Mouse (Mus musculus) kidney, embryonic 16.5 days (tissue): ENCODE data around the gene Lca5l. TPM values are rescaled to one million over a fixed set of nuclear protein-coding genes. Genes with fewer than 3 reads are reported as not detected.
A peak's percentile ranks its signal among the peaks of the same experiment; 100 is the strongest.

Experiments
- ATAC-seq: fragments of 200-750 bp; cut with Nextera tagmentation; 2 replicates; pipeline ENCODE4 v1.8.0; 2017; ENCODE audit warnings: moderate TSS enrichment; ENCODE audit not compliant: low FRiP score, low TSS enrichment
- H3K27ac ChIP-seq: fragments of 300-500 bp; sonication (generic); 2 replicates; pipeline ENCODE4 v1.5.1; 2014; ENCODE audit warnings: low read length
- H3K27me3 ChIP-seq: fragments of 300-500 bp; sonication (generic); 2 replicates; pipeline ENCODE4 v1.6.1; 2014; ENCODE audit warnings: low read length, control low read depth, mixed read lengths; ENCODE audit not compliant: insufficient read depth
- H3K36me3 ChIP-seq: fragments of 300-500 bp; sonication (generic); 2 replicates; pipeline ENCODE4 v1.6.1; 2014; ENCODE audit warnings: low read length, control low read depth, mixed read lengths; ENCODE audit not compliant: insufficient read depth
- H3K4me1 ChIP-seq: fragments of 300-500 bp; sonication (generic); 2 replicates; pipeline ENCODE4 v1.6.1; 2014; ENCODE audit warnings: low read length, control low read depth, mixed read lengths; ENCODE audit not compliant: insufficient read depth
- H3K4me2 ChIP-seq: fragments of 300-500 bp; sonication (generic); replicated peaks from 2 replicates; pipeline ENCODE4 v1.6.1; 2014; ENCODE audit warnings: low read depth, low read length
- H3K4me3 ChIP-seq: fragments of 300-500 bp; sonication (generic); 2 replicates; pipeline ENCODE4 v1.5.1; 2014; ENCODE audit warnings: mild to moderate bottlenecking, low read length
- H3K9ac ChIP-seq: fragments of 300-500 bp; sonication (generic); replicated peaks from 2 replicates; pipeline ENCODE4 v1.6.1; 2014; ENCODE audit warnings: low read length
- H3K9me3 ChIP-seq: fragments of 300-500 bp; sonication (generic); 2 replicates; pipeline ENCODE4 v1.6.1; 2016; ENCODE audit warnings: low read length, control low read depth
- WGBS: fragments of 180-500 bp; shearing (Covaris S2); extraction: QIAGEN DNeasy Blood & Tissue Kit; methylation state at CpG from one replicate; pipeline ENCODE4 v1.1.7; 2014; 5-methylcytosine and 5-hydroxymethylcytosine counted together
- polyA plus RNA-seq: library from polyadenylated mRNA; unstranded; fragments of >200 nt; fragmentation: Nextera tagmentation; extraction: Ambion mirVana; gene quantifications from 2 replicates; pipeline ENCODE4 v1.2.1, GENCODE M21; 2015

The Lca5l gene
- 0.94 and 1.0 TPM in 2 replicates for polyA plus RNA-seq

DNA sequence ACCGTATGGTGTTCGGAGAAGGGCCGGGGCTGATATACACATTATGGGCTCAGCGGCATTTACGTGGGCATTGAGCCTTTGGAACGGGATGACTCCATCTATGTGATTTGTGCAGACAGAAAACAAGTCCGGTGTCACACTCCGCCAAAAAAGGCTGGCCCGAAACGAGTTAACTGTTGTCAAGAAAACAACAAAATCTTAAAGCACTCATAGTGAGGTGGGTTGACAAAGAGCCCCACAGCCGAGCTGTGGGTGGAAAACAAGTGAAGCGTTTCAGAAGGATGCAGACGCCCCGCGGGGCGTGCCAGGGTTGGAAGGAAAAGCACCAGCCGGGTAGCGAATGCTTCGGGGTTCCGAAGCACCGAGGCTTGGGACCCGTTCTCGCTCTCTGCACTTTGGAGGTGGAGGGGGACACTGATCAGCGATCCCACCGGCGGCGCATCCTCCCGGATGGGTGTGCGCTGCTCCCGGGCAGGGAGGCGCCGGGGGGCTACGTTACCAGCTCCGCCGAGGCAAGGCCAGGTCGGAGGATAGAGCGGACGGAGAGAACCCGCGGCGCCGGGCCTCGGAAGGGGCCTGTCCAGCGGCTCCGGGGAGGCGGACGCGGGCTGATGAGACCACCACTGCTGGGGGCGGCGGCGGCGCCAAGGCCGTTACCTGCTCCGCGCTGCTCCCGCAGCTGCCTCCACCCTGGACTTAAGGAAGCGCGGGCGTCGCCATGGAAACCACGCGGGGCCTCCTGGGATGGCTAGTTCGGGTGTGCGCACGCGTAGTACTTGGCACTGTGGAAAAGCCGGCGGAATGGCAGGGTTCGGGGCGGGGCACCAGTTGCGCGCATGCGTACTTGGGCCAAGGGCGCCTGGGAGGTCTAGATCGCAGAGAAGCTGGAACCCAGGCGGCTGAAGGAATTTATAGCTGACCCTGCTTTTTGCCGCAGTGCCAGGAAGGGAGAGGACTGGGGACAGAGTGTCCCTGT lies at the start of gene Lca5l:
TSS of gene Lca5l (minus strand) at position 741 of the 976 bp plus-strand sequence.
- H3K36me3 ChIP-seq = no peaks in the 10 kb centered on the region
- H3K4me2 ChIP-seq = peak within 1 kb of the TSS; percentile 84
- H3K4me1 ChIP-seq = peaks cover 9% of the 10 kb centered on the region; the same call in 1 of the 2 replicates
- H3K9me3 ChIP-seq = no peaks in the 10 kb centered on the region; the same call in 1 of the 2 replicates
- no peaks in the 10 kb centered on the region for H3K27me3 ChIP-seq
- H3K9ac ChIP-seq = peak within 1 kb of the TSS; percentile 85
- ATAC-seq = peak; percentile 98
- under 1% methylated on average over 74 of the region's 77 CpGs for whole genome bisulfite sequencing
- peak within 1 kb of the TSS; percentile 85 for H3K4me3 ChIP-seq
- H3K27ac ChIP-seq = peak within 1 kb of the TSS; percentile 83

DNA sequence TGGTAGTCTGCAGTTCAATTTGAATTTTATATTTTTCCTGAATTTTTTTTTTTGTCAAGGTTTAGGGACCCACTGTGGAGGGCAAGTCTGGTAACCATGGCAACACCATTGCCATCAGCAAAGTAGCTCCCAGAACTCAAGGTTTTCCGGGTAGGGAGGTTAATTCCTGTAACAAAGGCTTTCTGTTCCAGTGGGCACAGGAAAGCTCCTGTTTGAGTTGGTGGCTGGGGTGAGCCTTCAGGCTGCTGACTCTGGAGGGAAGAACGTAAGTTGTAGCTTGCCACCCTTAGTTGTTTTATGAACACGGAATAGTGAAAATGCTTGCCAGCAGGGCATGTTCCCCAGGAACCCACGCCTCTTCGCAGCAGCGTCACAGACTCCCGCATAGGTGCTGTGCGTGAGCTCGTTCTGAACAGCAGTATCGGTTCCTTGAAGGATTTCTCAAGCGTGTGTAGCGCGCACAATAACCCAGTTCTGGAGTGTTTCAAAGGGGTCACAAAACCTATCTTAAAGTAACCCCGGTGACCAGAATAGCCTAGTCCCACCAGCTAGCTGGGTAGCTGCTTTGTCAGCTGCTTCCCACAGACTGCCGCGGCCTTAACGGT lies 43.4 kb upstream of the Lca5l start, which contains the start of gene B3galt5:
TSS of gene B3galt5 (plus strand) at position 436 of the 605 bp plus-strand sequence.
- no peaks in the 10 kb centered on the region for H3K27me3 ChIP-seq
- no peaks in the 10 kb centered on the region for H3K36me3 ChIP-seq
- H3K27ac ChIP-seq = peak within 1 kb of the TSS; percentile 14; the same call in 1 of the 2 replicates
- no peaks in the 10 kb centered on the region for H3K4me1 ChIP-seq
- no peak within 1 kb of the TSS for H3K4me3 ChIP-seq
- H3K9ac ChIP-seq = no peak within 1 kb of the TSS; the same call in 1 of the 2 replicates
- ATAC-seq = no peak
- H3K9me3 ChIP-seq = no peaks in the 10 kb centered on the region
- H3K4me2 ChIP-seq = no peak within 1 kb of the TSS
- 68% methylated on average over 17 of the region's 17 CpGs for WGBS

DNA sequence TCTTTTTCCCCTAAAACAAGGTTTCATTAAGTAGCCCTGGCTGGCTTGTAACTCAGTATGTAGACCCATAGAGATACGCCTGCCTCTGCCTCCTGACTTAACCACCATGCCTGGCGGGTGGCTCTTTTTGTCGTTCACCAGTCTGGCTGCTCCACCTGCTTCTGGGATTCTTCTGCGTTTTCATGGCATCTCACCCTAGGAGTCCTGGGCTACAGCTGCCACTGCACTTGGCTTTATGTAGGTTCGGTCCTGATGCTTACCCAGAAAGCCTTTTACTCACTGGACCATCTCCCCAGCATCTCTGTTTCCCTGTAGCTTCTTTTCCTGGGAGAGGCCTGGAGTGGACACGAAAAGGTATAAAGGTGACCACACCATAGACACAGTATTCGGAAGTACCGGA lies 41.9 kb upstream of the Lca5l start:
- 90% methylated on average over 8 of the region's 8 CpGs for WGBS
- H3K36me3 ChIP-seq = no peaks in the 10 kb centered on the region
- ATAC-seq = no peak
- no peak overlapping the region for H3K27ac ChIP-seq
- H3K4me3 ChIP-seq = no peak overlapping the region
- H3K27me3 ChIP-seq = no peaks in the 10 kb centered on the region
- H3K4me2 ChIP-seq = no peak overlapping the region
- no peaks in the 10 kb centered on the region for H3K9me3 ChIP-seq
- H3K9ac ChIP-seq = no peak overlapping the region
- no peaks in the 10 kb centered on the region for H3K4me1 ChIP-seq

DNA sequence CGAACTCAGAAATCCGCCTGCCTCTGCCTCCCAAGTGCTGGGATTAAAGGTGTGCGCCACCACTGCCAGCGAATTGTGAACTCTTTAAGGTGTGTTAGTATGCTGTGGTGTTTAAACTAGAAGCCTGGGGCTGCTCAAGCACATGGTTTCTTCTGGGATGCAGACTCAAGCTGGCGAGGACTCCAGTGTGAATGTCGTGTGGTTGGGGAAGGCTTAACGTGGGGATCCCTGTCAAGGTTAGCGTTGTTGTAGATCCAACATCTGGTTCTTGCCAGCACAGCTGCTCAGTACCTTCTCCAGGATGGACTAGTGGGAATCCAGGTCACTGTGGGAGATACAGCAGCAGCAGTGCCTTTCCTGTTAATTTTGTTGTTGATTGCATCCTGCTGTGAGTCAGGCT lies 39.9 kb upstream of the Lca5l start:
- H3K9me3 ChIP-seq = no peaks in the 10 kb centered on the region
- no peak for ATAC-seq
- no peak overlapping the region for H3K4me3 ChIP-seq
- no peaks in the 10 kb centered on the region for H3K4me1 ChIP-seq
- 83% methylated on average over 8 of the region's 8 CpGs for whole genome bisulfite sequencing
- no peak overlapping the region for H3K9ac ChIP-seq
- no peak overlapping the region for H3K4me2 ChIP-seq
- no peaks in the 10 kb centered on the region for H3K27me3 ChIP-seq
- no peak overlapping the region for H3K27ac ChIP-seq
- H3K36me3 ChIP-seq = no peaks in the 10 kb centered on the region

DNA sequence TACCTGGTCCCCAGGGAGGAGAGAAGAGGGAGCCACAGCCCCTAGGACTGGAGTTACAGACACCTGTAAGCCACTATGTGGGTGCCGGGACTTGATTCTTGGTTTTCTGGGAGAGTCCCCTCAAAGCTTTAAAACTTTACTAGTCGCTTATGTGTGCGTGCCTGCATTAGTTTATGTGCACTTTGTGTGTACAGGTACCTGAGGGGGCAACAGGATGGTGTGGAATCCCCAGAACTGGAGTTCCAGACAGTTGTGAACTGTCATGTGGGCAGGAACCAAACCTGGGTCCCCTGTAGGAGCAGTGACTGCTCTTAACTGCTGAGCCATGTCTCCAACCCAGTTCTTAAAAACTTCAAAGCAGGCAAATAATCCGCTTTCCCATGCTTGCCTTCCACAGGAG lies 39.2 kb upstream of the Lca5l start:
- Histone ChIP-seq H3K4me3 (no peak overlapping the region), H3K4me1 (no peaks in the 10 kb centered on the region), H3K9me3 (no peaks in the 10 kb centered on the region), H3K27me3 (no peaks in the 10 kb centered on the region), H3K27ac (no peak overlapping the region), H3K4me2 (no peak overlapping the region), H3K9ac (no peak overlapping the region), H3K36me3 (no peaks in the 10 kb centered on the region)
- 86% methylated on average over 4 of the region's 4 CpGs for WGBS
- no peak for ATAC-seq

DNA sequence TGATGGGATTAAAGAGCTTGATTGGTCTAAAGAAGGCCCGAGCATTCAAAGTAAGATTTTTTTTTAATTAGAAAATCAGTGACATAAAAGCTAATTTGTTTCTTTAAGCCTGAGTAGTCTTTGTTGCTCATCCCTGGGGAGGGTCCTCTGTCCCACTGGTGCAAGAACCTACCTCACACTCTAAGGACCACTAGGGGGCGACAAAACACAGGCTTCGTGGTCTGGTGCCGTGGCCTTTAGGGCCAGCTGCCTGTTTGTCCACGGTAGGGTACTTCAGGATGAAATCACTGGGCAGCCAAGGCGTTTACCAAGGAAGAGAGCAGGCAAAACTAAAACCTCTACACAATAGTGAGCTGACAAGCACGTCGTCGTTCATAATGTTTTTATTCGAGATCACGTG lies 38.3 kb upstream of the Lca5l start:
- H3K27ac ChIP-seq = no peak overlapping the region
- peak; percentile 82 for ATAC-seq
- WGBS = 30% methylated on average over 11 of the region's 11 CpGs
- H3K9me3 ChIP-seq = no peaks in the 10 kb centered on the region
- no peak overlapping the region for H3K9ac ChIP-seq
- H3K36me3 ChIP-seq = no peaks in the 10 kb centered on the region
- H3K4me3 ChIP-seq = no peak overlapping the region
- H3K4me2 ChIP-seq = no peak overlapping the region
- no peaks in the 10 kb centered on the region for H3K27me3 ChIP-seq
- H3K4me1 ChIP-seq = no peaks in the 10 kb centered on the region

DNA sequence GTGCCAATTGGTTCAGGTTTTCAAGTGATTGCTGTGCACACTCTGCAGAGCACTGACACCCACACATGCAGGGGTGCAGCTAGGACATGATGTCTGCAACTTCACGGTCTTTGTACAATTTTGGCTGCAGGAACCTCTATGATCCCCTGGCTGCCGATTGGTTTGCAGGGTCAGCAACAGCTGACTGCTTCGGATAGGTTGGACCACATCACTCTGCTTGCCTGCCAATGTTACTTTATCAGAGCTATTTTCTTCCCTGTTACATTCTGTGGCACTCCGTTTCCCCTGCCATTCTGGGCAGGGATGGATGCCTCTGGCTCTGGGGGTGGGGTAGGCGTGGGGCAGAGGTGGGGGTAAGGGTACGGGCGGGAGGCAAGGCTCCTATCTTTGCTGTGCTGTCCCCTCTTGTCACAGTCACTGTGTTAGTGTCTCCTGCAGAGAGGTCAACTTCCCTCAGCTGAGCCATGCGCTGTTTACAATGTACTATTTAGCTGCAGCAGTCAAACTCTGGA lies 37.0 kb upstream of the Lca5l start:
- Histone ChIP-seq H3K9ac (no peak overlapping the region), H3K27me3 (no peaks in the 10 kb centered on the region), H3K9me3 (no peaks in the 10 kb centered on the region), H3K4me3 (no peak overlapping the region), H3K36me3 (no peaks in the 10 kb centered on the region), H3K27ac (no peak overlapping the region), H3K4me1 (no peaks in the 10 kb centered on the region), H3K4me2 (no peak overlapping the region)
- no peak for ATAC-seq
- 71% methylated on average over 8 of the region's 8 CpGs for WGBS

DNA sequence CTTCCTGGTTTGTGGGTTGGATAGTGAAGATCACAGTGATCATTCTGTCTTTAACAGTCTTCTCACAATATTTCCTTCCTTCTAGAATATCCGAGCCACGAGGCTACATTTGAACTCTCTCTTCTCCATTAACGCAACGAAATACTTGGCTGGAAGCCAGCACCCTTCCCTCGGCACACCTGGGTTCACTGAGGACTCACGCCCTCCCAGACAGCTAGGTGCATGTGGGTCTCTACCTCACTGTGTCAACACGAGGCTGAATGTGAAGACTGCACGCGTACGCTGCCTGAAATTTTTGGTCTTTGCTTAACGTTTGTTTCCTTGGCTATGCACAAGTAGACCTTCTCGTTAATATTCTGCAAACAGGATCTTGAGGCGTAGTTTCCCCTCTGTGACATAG lies 36.4 kb upstream of the Lca5l start:
- Histone ChIP-seq H3K9me3 (no peaks in the 10 kb centered on the region), H3K9ac (no peak overlapping the region), H3K4me2 (no peak overlapping the region), H3K4me3 (no peak overlapping the region), H3K36me3 (no peaks in the 10 kb centered on the region), H3K4me1 (no peaks in the 10 kb centered on the region), H3K27me3 (no peaks in the 10 kb centered on the region), H3K27ac (no peak overlapping the region)
- no peak for ATAC-seq
- WGBS = 72% methylated on average over 13 of the region's 13 CpGs

DNA sequence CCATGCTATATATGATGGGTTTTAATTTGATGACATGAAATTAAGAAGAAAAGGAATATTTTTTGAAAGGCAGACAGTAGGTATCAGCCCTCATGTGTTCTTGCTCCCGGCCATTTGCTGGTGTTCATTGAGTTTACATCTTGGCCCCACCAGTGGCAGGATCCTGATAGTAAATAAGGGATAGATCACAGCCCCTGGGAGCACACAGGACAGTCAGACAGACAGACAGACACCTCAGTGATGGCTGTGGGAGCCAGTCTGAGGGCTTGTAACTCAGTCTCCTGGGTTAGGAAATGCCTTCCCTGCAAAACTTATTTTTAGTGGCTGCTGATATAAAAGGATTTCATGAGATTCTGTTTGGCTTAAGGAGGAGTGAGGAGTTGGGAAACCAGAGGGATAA lies 30.4 kb upstream of the Lca5l start:
- ATAC-seq = no peak
- H3K9me3 ChIP-seq = no peaks in the 10 kb centered on the region
- H3K27me3 ChIP-seq = no peaks in the 10 kb centered on the region
- no peak overlapping the region for H3K27ac ChIP-seq
- H3K4me1 ChIP-seq = no peaks in the 10 kb centered on the region
- WGBS = 88% methylated on average over 1 of the region's 1 CpGs
- H3K36me3 ChIP-seq = no peaks in the 10 kb centered on the region
- no peak overlapping the region for H3K4me3 ChIP-seq
- H3K4me2 ChIP-seq = no peak overlapping the region
- no peak overlapping the region for H3K9ac ChIP-seq
